Mouse (Mus musculus): ENCODE results near the gene Prss38. TPM values are rescaled to one million over a fixed set of nuclear protein-coding genes. Genes with fewer than 3 reads are reported as not detected.

Gene Prss38
- polyA plus RNA-seq (2015; fragmentation: Illumina TruSeq; extraction: RNeasy Lipid Tissue Mini Kit (QIAGEN cat#74804); ENCODE audit: low read depth, low replicate concordance), result not detected

DNA sequence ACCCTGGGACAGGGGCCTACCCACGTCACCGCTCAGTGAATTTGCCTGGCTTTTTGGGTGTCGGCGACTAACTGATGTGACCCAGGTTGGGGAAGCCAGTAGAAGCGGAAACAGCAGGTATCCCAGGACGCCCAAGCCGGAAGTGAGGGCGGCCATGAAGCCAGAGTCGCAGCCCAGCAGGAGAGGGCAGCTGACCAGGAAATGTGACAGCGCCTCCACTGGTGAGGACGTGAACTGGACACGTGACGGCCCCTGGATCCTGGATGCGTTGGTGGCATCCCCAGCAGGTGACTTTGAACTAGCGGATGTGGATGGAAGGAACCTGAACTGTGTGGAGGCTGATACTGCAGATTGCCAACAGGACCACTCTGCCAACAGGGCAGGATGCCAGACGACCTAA, at the start of gene Prss38:
Gene Prss38 (minus strand): TSS at position 183 of the 400 bp plus-strand sequence.

Other genes starting within 250 kb of the Prss38 start
- gene Obscn, start 239.3 kb downstream of the Prss38 start, polyA plus RNA-seq (2015; fragmentation: Illumina TruSeq; extraction: RNeasy Lipid Tissue Mini Kit (QIAGEN cat#74804); ENCODE audit: low read depth, low replicate concordance), result 1.5 TPM
- gene Iba57, start 211.9 kb downstream of the Prss38 start, polyA plus RNA-seq (2015; fragmentation: Illumina TruSeq; extraction: RNeasy Lipid Tissue Mini Kit (QIAGEN cat#74804); ENCODE audit: low read depth, low replicate concordance), result 5.8 TPM
- 20.0 TPM for gene Gjc2, start 192.4 kb downstream of the Prss38 start, polyA plus RNA-seq (2015; fragmentation: Illumina TruSeq; extraction: RNeasy Lipid Tissue Mini Kit (QIAGEN cat#74804); ENCODE audit: low read depth, low replicate concordance)
- gene Guk1, start 183.4 kb downstream of the Prss38 start, polyA plus RNA-seq (2015; fragmentation: Illumina TruSeq; extraction: RNeasy Lipid Tissue Mini Kit (QIAGEN cat#74804); ENCODE audit: low read depth, low replicate concordance), result 264 TPM
- gene Mrpl55, start 173.2 kb downstream of the Prss38 start, polyA plus RNA-seq (2015; fragmentation: Illumina TruSeq; extraction: RNeasy Lipid Tissue Mini Kit (QIAGEN cat#74804); ENCODE audit: low read depth, low replicate concordance), result 71.7 TPM
- 18.6 TPM for gene 2310033P09Rik, start 167.3 kb downstream of the Prss38 start, polyA plus RNA-seq (2015; fragmentation: Illumina TruSeq; extraction: RNeasy Lipid Tissue Mini Kit (QIAGEN cat#74804); ENCODE audit: low read depth, low replicate concordance)
- 538 TPM for gene Arf1, start 147.4 kb downstream of the Prss38 start, polyA plus RNA-seq (2015; fragmentation: Illumina TruSeq; extraction: RNeasy Lipid Tissue Mini Kit (QIAGEN cat#74804); ENCODE audit: low read depth, low replicate concordance)
- not detected for gene Wnt3a, start 84.9 kb downstream of the Prss38 start, polyA plus RNA-seq (2015; fragmentation: Illumina TruSeq; extraction: RNeasy Lipid Tissue Mini Kit (QIAGEN cat#74804); ENCODE audit: low read depth, low replicate concordance)
- 9.0 TPM for gene Wnt9a, start 68.7 kb downstream of the Prss38 start, polyA plus RNA-seq (2015; fragmentation: Illumina TruSeq; extraction: RNeasy Lipid Tissue Mini Kit (QIAGEN cat#74804); ENCODE audit: low read depth, low replicate concordance)
- 16.3 TPM for gene Jmjd4, start 74.4 kb upstream of the Prss38 start, polyA plus RNA-seq (2015; fragmentation: Illumina TruSeq; extraction: RNeasy Lipid Tissue Mini Kit (QIAGEN cat#74804); ENCODE audit: low read depth, low replicate concordance)
- gene Snap47, start 75.5 kb upstream of the Prss38 start, polyA plus RNA-seq (2015; fragmentation: Illumina TruSeq; extraction: RNeasy Lipid Tissue Mini Kit (QIAGEN cat#74804); ENCODE audit: low read depth, low replicate concordance), result 477 TPM
- 6.7 TPM for gene Zfp867, start 96.8 kb upstream of the Prss38 start, polyA plus RNA-seq (2015; fragmentation: Illumina TruSeq; extraction: RNeasy Lipid Tissue Mini Kit (QIAGEN cat#74804); ENCODE audit: low read depth, low replicate concordance)
- gene Zkscan17, start 151.1 kb upstream of the Prss38 start, polyA plus RNA-seq (2015; fragmentation: Illumina TruSeq; extraction: RNeasy Lipid Tissue Mini Kit (QIAGEN cat#74804); ENCODE audit: low read depth, low replicate concordance), result 6.6 TPM
- gene Nlrp3, start 165.9 kb upstream of the Prss38 start, polyA plus RNA-seq (2015; fragmentation: Illumina TruSeq; extraction: RNeasy Lipid Tissue Mini Kit (QIAGEN cat#74804); ENCODE audit: low read depth, low replicate concordance), result 0.51 TPM
- gene Olfr222, start 200.6 kb upstream of the Prss38 start, polyA plus RNA-seq (2015; fragmentation: Illumina TruSeq; extraction: RNeasy Lipid Tissue Mini Kit (QIAGEN cat#74804); ENCODE audit: low read depth, low replicate concordance), result not detected
- not detected for gene Olfr223, start 217.6 kb upstream of the Prss38 start, polyA plus RNA-seq (2015; fragmentation: Illumina TruSeq; extraction: RNeasy Lipid Tissue Mini Kit (QIAGEN cat#74804); ENCODE audit: low read depth, low replicate concordance)